9 mouse cellular contexts compared by ENCODE assay signal in genomic region chr13:42623491-42623890, GRCm38 (mm10). TPM values are rescaled to one million over a fixed set of nuclear protein-coding genes. Genes with fewer than 3 reads are reported as not detected.
A peak's percentile ranks its signal among the peaks of the same experiment; 100 is the strongest.
DNase-seq lines count a peak whose midpoint lies in the region; TF ChIP-seq lines count a peak whose summit lies in the region.
"Had no signal": no experiment of that assay in that cellular context is flagged by ENCODE, and none has a peak within 500 bp of the region (broad histone marks: within the 10 kb centered on the region; RNA-seq: fewer than 3 reads in every experiment).

No protein-coding gene starts in this region.

- H3K4me3 ChIP-seq in left cerebral cortex, adult 2 months: no peak overlapping the region
- H3K4me3 ChIP-seq: myocyte had no signal

- no peak overlapping the region for H3K27ac ChIP-seq in left cerebral cortex, adult 2 months

- peak; percentile 53 to 57 for DNase-seq in left cerebral cortex, adult 2 months (ENCODE audit: extremely low spot score in 1 of 2, low spot score in 2 of 2)
- DNase-seq in left cerebral cortex, adult 8-10 months (ENCODE audit: low spot score in 2 of 2): no peak
- peak; percentile 35 for DNase-seq in adrenal gland, postnatal 14 days
- peak; percentile 60 for DNase-seq in embryo, embryonic 11 days
- DNase-seq in layer of hippocampus, postnatal 14 days (ENCODE audit: low spot score in 2 of 2): peak; percentile 33 to 60
- peak; percentile 65 for DNase-seq in right cerebral cortex, adult 18-20 months
- no peak for DNase-seq in thymus, adult 18-20 months
- DNase-seq in thymus, postnatal 10 days (ENCODE audit: low spot score in 2 of 2): no peak

- intact Hi-C loops in left cerebral cortex, adult 2 months (cut with DNase I): loop anchor here (1.0 to 2.0 kb wide), 2 partner anchors 169 to 199 kb away; no protein-coding TSS in a partner anchor

- peak; percentile 72 for TF ChIP-seq CTCF in left cerebral cortex, adult 2 months (IDR thresholded peaks at IDR 0.05)

RNA-seq across cellular contexts. Expression of gene Phactr1, which starts 56.9 kb away (rescaled TPM):
- total RNA-seq in left cerebral cortex, adult 2 months (2021): 100 to 1,000 TPM; 453 to 512 TPM
- 100 to 1,000 TPM; 515 to 570 (median 537) TPM for total RNA-seq in left cerebral cortex, adult 8-10 months (2022)
- total RNA-seq in adrenal gland, postnatal 14 days (2021): 9.5 and 10.6 TPM in 2 replicates
- 100 to 1,000 TPM; 276 to 284 TPM for total RNA-seq in layer of hippocampus, postnatal 14 days (2021)

Comparison
In these comparisons a context has a peak if more than half of its experiments do, and no peak if none do; other contexts are left out.
1. DNase-seq: peak in left cerebral cortex, adult 2 months (2 of 2), adrenal gland, postnatal 14 days (single experiment), embryo, embryonic 11 days (single experiment), layer of hippocampus, postnatal 14 days (2 of 2) and right cerebral cortex, adult 18-20 months (single experiment); none in left cerebral cortex, adult 8-10 months (0 of 2), thymus, adult 18-20 months (0 of 2) and thymus, postnatal 10 days (0 of 2).
2. RNA of gene Phactr1, which starts 56.9 kb away (total RNA-seq): 515 to 570 TPM in left cerebral cortex, adult 8-10 months, 453 to 512 TPM in left cerebral cortex, adult 2 months and 276 to 284 TPM in layer of hippocampus, postnatal 14 days; 9.5 to 10.6 TPM in adrenal gland, postnatal 14 days; every median in the first group is over 10 times any median in the second.